Mouse (Mus musculus): ENCODE results near the gene Dclk1.

- no peak for TF ChIP-seq POLR2A (IDR thresholded peaks at IDR 0.05; ENCODE audit: low read depth, low read length)
- no peak for TF ChIP-seq CTCF (conservative IDR thresholded peaks at IDR 0.05; ENCODE audit: insufficient read depth, insufficient read length, low read depth, low read length)
Measured at GRCm38 (mm10) chr3:55207665-55208064, 34.5 kb upstream of the Dclk1 start.

Measured in kidney, adult 2 months (tissue).